Mouse (Mus musculus) limb, embryonic 15.5 days (tissue): ENCODE results near the gene Ppa2. TPM values are rescaled to one million over a fixed set of nuclear protein-coding genes. Genes with fewer than 3 reads are reported as not detected.

Experiments used
- ATAC-seq: fragments of 200-750 bp; cut with Nextera tagmentation; 2 replicates; pipeline ENCODE4 v1.8.0; 2017; ENCODE audit warnings: low read depth, moderate TSS enrichment; ENCODE audit not compliant: insufficient number of reproducible peaks, low FRiP score, low TSS enrichment
- H3K27ac ChIP-seq: fragments of 300-500 bp; sonication (generic); 2 replicates; pipeline ENCODE4 v1.5.1; 2015; ENCODE audit warnings: moderate library complexity, mild to moderate bottlenecking, inconsistent platforms
- H3K27me3 ChIP-seq: fragments of 300-500 bp; sonication (generic); 2 replicates; pipeline ENCODE4 v1.6.1; 2015; ENCODE audit warnings: inconsistent platforms
- H3K36me3 ChIP-seq: fragments of 300-500 bp; sonication (generic); 2 replicates; pipeline ENCODE4 v1.6.1; 2015; ENCODE audit warnings: inconsistent platforms
- H3K4me1 ChIP-seq: fragments of 300-500 bp; sonication (generic); 2 replicates; pipeline ENCODE4 v1.6.1; 2015; ENCODE audit warnings: inconsistent platforms
- H3K4me2 ChIP-seq: fragments of 300-500 bp; sonication (generic); 2 replicates; pipeline ENCODE4 v1.6.1; 2015; ENCODE audit warnings: mild to moderate bottlenecking, inconsistent platforms
- H3K4me3 ChIP-seq: fragments of 300-500 bp; sonication (generic); 2 replicates; pipeline ENCODE4 v1.5.1; 2015; ENCODE audit warnings: mild to moderate bottlenecking, inconsistent platforms
- H3K9ac ChIP-seq: fragments of 300-500 bp; sonication (generic); 2 replicates; pipeline ENCODE4 v1.6.1; 2015; ENCODE audit warnings: inconsistent platforms
- H3K9me3 ChIP-seq: fragments of 300-500 bp; sonication (generic); 2 replicates; pipeline ENCODE4 v1.6.1; 2016; ENCODE audit warnings: inconsistent platforms
- WGBS: fragments of 180-500 bp; shearing (Covaris S2); methylation state at CpG from one replicate; pipeline ENCODE4 v1.1.7; 2015; 5-methylcytosine and 5-hydroxymethylcytosine counted together
- polyA plus RNA-seq: library from polyadenylated mRNA; unstranded; fragments of >200 nt; fragmentation: Nextera tagmentation; extraction: Ambion mirVana; gene quantifications from 2 replicates; pipeline ENCODE4 v1.2.1, GENCODE M21; 2015

The Ppa2 gene
- polyA plus RNA-seq, 1 experiment from 2014 or later = 74.1 TPM

GRCm38 (mm10) chr3:133364138-133364537 is 54.2 kb downstream of the Ppa2 start:
- Histone ChIP-seq H3K9ac (no peak overlapping the region), H3K4me3 (no peak overlapping the region), H3K9me3 (no peaks in the 10 kb centered on the region), H3K4me2 (no peak overlapping the region), H3K4me1 (peaks cover 6% of the 10 kb centered on the region; the same call in 1 of the 2 replicates), H3K27me3 (no peaks in the 10 kb centered on the region), H3K27ac (no peak overlapping the region), H3K36me3 (no peaks in the 10 kb centered on the region)
- ATAC-seq = no peak
- 46% methylated on average over 3 of the region's 3 CpGs for WGBS

DNA sequence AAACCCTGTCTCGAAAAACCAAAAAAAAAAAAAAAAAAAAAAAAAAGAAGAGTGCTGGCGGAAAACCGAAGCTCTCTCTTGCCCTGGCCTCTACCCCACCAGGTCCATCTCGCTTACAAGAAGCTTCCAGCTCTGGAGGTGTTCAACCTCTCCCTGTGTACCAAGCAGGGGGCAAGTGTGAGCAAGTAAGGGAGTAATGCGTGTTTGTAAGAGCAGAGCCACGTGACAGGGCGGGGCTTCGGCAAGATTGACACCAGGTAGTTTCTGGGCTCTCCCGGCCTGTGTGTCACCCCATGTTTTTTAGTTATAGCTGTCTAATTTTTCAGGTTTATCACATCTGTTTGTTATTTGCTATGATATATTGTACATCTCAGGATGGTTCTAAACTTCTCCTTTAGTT is 56.2 kb downstream of the Ppa2 start:
- no peaks in the 10 kb centered on the region for H3K9me3 ChIP-seq
- peaks cover 6% of the 10 kb centered on the region; the same call in 1 of the 2 replicates for H3K4me1 ChIP-seq
- no peak overlapping the region for H3K9ac ChIP-seq
- H3K4me3 ChIP-seq = no peak overlapping the region
- 69% methylated on average over 9 of the region's 9 CpGs for WGBS
- H3K27me3 ChIP-seq = no peaks in the 10 kb centered on the region
- peaks cover 3% of the 10 kb centered on the region; the same call in 1 of the 2 replicates for H3K36me3 ChIP-seq
- no peak overlapping the region for H3K4me2 ChIP-seq
- no peak overlapping the region for H3K27ac ChIP-seq
- no peak for ATAC-seq

GRCm38 (mm10) chr3:133378174-133378573 is 68.3 kb downstream of the Ppa2 start:
- no peaks in the 10 kb centered on the region for H3K27me3 ChIP-seq

GRCm38 (mm10) chr3:133379997-133380396 is 70.1 kb downstream of the Ppa2 start:
- H3K4me3 ChIP-seq = no peak overlapping the region
- no peak overlapping the region for H3K27ac ChIP-seq
- WGBS = 88% methylated on average over 1 of the region's 1 CpGs
- peaks cover 23% of the 10 kb centered on the region for H3K36me3 ChIP-seq
- no peaks in the 10 kb centered on the region for H3K27me3 ChIP-seq
- H3K9ac ChIP-seq = no peak overlapping the region
- no peak for ATAC-seq
- H3K9me3 ChIP-seq = peaks cover 10% of the 10 kb centered on the region; the same call in 1 of the 2 replicates
- peaks cover 4% of the 10 kb centered on the region; the same call in 1 of the 2 replicates for H3K4me1 ChIP-seq
- H3K4me2 ChIP-seq = no peak overlapping the region

More at GRCm38 (mm10) chr3:133378174-133378573, 68.3 kb downstream of the Ppa2 start:
- Histone ChIP-seq H3K9me3 (peaks cover 10% of the 10 kb centered on the region; the same call in 1 of the 2 replicates), H3K27ac (no peak overlapping the region), H3K9ac (no peak overlapping the region), H3K4me2 (no peak overlapping the region), H3K36me3 (peaks cover 28% of the 10 kb centered on the region), H3K4me1 (no peaks in the 10 kb centered on the region), H3K4me3 (no peak overlapping the region)
- no peak for ATAC-seq

DNA sequence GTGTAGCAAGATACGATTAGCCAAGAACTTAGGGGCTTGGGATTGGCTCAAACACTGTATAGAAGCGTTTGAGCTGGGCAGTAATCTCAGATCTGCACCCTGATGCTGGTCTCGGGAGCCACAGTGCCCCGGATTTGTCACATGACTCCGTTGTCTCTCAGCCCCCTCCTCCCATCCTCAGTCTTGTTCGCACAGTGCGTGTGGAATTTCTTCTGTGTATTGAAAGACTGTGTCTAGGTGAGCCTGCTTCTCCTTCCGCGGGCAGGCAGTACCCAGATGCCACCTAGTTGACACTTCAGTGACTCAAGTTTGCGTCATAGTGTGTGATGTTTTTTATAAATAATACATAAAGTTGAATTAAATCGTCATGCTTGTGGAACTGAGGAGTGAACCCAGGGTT is 71.6 kb downstream of the Ppa2 start:
- Histone ChIP-seq H3K4me2 (no peak overlapping the region), H3K9me3 (peaks cover 10% of the 10 kb centered on the region; the same call in 1 of the 2 replicates), H3K27me3 (no peaks in the 10 kb centered on the region), H3K4me3 (no peak overlapping the region), H3K36me3 (peaks cover 21% of the 10 kb centered on the region), H3K4me1 (peaks cover 4% of the 10 kb centered on the region; the same call in 1 of the 2 replicates), H3K27ac (no peak overlapping the region), H3K9ac (no peak overlapping the region)
- no peak for ATAC-seq
- WGBS = 88% methylated on average over 11 of the region's 11 CpGs

DNA sequence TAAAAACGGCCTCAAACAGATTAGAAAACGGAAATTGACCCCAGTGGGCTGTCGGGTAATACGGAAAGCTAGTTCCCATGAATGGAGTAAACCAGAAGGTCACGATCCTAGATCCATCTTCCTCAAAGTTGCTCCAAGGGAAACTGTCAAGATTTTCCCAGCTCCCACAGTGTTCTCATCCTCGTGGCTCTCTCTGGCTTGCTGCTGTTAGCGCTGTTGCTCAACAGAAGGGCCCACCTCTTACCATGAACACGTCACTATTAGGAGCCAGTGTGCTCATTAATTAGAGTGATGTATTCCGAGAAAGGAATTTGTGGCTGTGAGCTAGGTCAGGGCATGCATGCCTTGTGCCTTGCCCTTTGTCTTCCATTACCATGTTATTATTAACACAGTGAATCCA is 72.2 kb downstream of the Ppa2 start:
- ATAC-seq = no peak
- 60% methylated on average over 9 of the region's 9 CpGs for WGBS

GRCm38 (mm10) chr3:133384164-133384708 is 74.3 kb downstream of the Ppa2 start:
- Histone ChIP-seq H3K36me3 (peaks cover under 1% of the 10 kb centered on the region; the same call in 1 of the 2 replicates), H3K4me3 (no peak overlapping the region), H3K27ac (no peak overlapping the region), H3K27me3 (no peaks in the 10 kb centered on the region), H3K9ac (no peak overlapping the region), H3K4me2 (no peak overlapping the region), H3K9me3 (no peaks in the 10 kb centered on the region), H3K4me1 (peaks cover 4% of the 10 kb centered on the region; the same call in 1 of the 2 replicates)
- 41% methylated on average over 6 of the region's 6 CpGs for WGBS
- ATAC-seq = no peak

More for the DNA sequence above, 72.2 kb downstream of the Ppa2 start:
- H3K27me3 ChIP-seq = no peaks in the 10 kb centered on the region
- peaks cover 4% of the 10 kb centered on the region; the same call in 1 of the 2 replicates for H3K4me1 ChIP-seq
- peaks cover 16% of the 10 kb centered on the region for H3K36me3 ChIP-seq
- no peak overlapping the region for H3K9ac ChIP-seq
- H3K4me3 ChIP-seq = no peak overlapping the region
- H3K9me3 ChIP-seq = peaks cover 10% of the 10 kb centered on the region; the same call in 1 of the 2 replicates
- no peak overlapping the region for H3K4me2 ChIP-seq
- H3K27ac ChIP-seq = no peak overlapping the region

DNA sequence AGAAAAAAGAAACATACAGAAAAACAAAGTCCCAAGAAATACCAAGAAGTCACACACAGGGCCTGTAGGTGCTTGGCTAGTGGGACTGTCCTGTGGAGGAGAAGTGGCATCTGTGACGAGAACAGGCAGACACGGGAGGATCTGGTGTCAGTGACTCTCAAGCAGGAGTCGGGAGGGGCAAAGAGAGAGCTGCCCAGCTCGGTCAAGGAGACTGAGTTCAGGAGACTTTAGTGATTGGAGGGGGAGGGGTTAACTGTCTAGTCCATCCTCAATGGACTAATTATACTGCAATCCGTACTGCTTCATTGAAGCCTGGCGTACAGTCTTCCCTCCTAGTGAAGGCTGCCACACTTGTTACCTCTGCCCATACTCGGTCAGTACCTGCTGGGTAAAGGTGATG is 77.4 kb downstream of the Ppa2 start:
- Histone ChIP-seq H3K4me1 (peaks cover 4% of the 10 kb centered on the region; the same call in 1 of the 2 replicates), H3K4me2 (no peak overlapping the region), H3K27me3 (no peaks in the 10 kb centered on the region), H3K9me3 (no peaks in the 10 kb centered on the region), H3K9ac (no peak overlapping the region), H3K27ac (no peak overlapping the region), H3K4me3 (no peak overlapping the region), H3K36me3 (no peaks in the 10 kb centered on the region)
- WGBS = 69% methylated on average over 7 of the region's 7 CpGs
- ATAC-seq = no peak

DNA sequence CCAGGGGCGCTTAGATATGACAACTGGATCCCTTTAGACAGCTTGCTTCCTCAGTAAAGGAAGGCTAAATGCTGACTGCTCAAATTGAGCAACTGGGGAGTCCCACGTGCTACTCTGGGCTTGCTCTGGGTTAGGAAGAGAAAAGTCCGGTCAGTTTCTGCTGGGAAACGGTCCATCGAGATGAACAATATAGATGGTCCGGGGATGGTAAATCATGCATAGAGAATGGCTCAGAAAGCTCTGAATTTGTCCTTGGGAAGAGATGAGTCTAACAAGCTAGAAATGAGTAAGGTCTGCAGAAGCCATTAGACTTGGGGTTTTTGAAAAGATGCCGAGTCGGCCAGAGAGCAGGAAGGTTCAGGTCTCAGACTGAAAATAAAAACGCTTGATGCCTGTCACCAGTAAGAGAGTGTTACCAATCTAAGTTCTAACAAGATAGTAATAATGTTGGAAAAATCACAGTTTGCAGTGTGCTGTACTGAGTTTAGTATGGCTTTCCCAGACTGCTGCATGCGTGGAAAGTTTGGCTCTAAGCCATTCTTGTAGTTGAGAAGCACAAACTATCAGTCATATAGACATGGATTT is 80.0 kb downstream of the Ppa2 start:
- H3K27ac ChIP-seq = no peak overlapping the region
- no peaks in the 10 kb centered on the region for H3K36me3 ChIP-seq
- H3K9ac ChIP-seq = no peak overlapping the region
- no peak overlapping the region for H3K4me2 ChIP-seq
- ATAC-seq = no peak
- no peaks in the 10 kb centered on the region for H3K9me3 ChIP-seq
- no peaks in the 10 kb centered on the region for H3K27me3 ChIP-seq
- no peaks in the 10 kb centered on the region for H3K4me1 ChIP-seq
- 81% methylated on average over 10 of the region's 10 CpGs for WGBS
- no peak overlapping the region for H3K4me3 ChIP-seq

DNA sequence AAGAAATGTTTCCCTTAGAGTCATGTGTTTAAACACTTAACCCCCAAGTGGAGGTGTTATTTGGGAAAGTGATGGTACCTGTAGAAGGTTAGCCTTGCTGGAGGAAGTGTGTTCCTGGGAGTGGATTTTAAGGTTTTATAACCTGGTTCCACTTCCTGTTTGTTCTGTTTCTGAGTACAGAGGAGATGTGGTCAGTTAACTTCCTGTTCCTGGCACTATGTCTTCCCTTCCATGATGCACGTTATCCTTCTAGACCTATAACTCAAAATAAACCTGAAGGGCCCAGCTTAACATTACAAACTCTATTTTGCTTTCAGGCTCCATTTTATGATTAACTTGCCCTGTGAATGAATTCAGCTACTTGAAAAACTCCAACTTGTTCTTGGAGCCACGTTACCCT is 84.6 kb downstream of the Ppa2 start:
- H3K27ac ChIP-seq = no peak overlapping the region
- no peak overlapping the region for H3K4me3 ChIP-seq
- no peaks in the 10 kb centered on the region for H3K9me3 ChIP-seq
- H3K4me2 ChIP-seq = no peak overlapping the region
- H3K9ac ChIP-seq = no peak overlapping the region
- no peak for ATAC-seq
- no peaks in the 10 kb centered on the region for H3K27me3 ChIP-seq
- H3K36me3 ChIP-seq = no peaks in the 10 kb centered on the region
- WGBS = 68% methylated on average over 2 of the region's 2 CpGs
- H3K4me1 ChIP-seq = no peaks in the 10 kb centered on the region

- H3K27ac ChIP-seq = no peak overlapping the region
- H3K9ac ChIP-seq = no peak overlapping the region
- no peak overlapping the region for H3K4me3 ChIP-seq
- no peaks in the 10 kb centered on the region for H3K4me1 ChIP-seq
- no peaks in the 10 kb centered on the region for H3K36me3 ChIP-seq
- H3K27me3 ChIP-seq = no peaks in the 10 kb centered on the region
- 78% methylated on average over 4 of the region's 4 CpGs for WGBS
- H3K4me2 ChIP-seq = no peak overlapping the region
- no peak for ATAC-seq
- no peaks in the 10 kb centered on the region for H3K9me3 ChIP-seq
Observed at GRCm38 (mm10) chr3:133403849-133404248, 93.9 kb downstream of the Ppa2 start.

- no peak for ATAC-seq
- 91% methylated on average over 3 of the region's 3 CpGs for WGBS
Observed at GRCm38 (mm10) chr3:133405636-133406035, 95.7 kb downstream of the Ppa2 start.

More at GRCm38 (mm10) chr3:133405636-133406035, 95.7 kb downstream of the Ppa2 start:
- Histone ChIP-seq H3K9me3 (no peaks in the 10 kb centered on the region), H3K4me1 (no peaks in the 10 kb centered on the region), H3K9ac (no peak overlapping the region), H3K4me2 (no peak overlapping the region), H3K4me3 (no peak overlapping the region), H3K27me3 (no peaks in the 10 kb centered on the region), H3K27ac (no peak overlapping the region), H3K36me3 (no peaks in the 10 kb centered on the region)
